Mouse (Mus musculus) liver, embryonic 11.5 days (tissue): Measurements from ENCODE around the gene Rab5a. TPM values are rescaled to one million over a fixed set of nuclear protein-coding genes. Genes with fewer than 3 reads are reported as not detected.

Experiments
- polyA plus RNA-seq: library from polyadenylated mRNA; unstranded; fragments of >200 nt; fragmentation: Nextera tagmentation; extraction: Ambion mirVana; gene quantifications from 2 replicates; pipeline ENCODE4 v1.2.1, GENCODE M21; 2014

Gene Rab5a
- polyA plus RNA-seq, 1 experiment from 2014 or later = 57.4 TPM

Other genes starting within 250 kb of the Rab5a start
- gene Efhb, start 15.9 kb upstream of the Rab5a start, polyA plus RNA-seq = 0.08 and 0.19 TPM in 2 replicates
- 0.12 and 0.38 TPM in 2 replicates for gene Pp2d1, start 60.2 kb downstream of the Rab5a start, polyA plus RNA-seq
- 7.3 and 8.7 TPM in 2 replicates for gene Kat2b, start 87.6 kb downstream of the Rab5a start, polyA plus RNA-seq
- 47.6 and 48.8 TPM in 2 replicates for gene Sgo1, start 210.1 kb downstream of the Rab5a start, polyA plus RNA-seq